Mouse (Mus musculus): ENCODE data around the gene Mrto4. TPM values are rescaled to one million over a fixed set of nuclear protein-coding genes. Genes with fewer than 3 reads are reported as not detected.

The Mrto4 gene
- polyA plus RNA-seq, 1 experiment from 2014 or later, result 98.2 TPM

DNA sequence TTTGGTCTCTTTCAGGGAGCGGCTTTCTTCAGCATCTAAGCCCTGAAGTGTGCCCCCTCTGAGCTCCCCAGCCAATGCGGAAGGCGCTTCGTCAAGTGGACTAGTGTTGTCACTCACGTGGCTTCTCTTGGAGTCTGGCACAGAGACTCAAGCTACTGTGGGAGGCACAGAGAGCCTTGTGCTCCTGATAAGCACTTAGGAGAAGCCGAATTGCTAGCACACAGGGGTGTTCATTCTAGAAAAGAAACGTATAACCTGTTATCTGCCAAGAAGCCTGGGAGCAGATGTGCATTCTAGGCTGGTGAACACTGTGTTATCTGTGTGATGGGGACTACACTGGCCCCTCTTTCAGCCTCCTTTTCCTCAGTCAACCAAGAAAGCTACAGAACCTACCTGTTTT is 16.9 kb downstream of the Mrto4 start:
- Histone ChIP-seq H3K36me3 (ENCODE audit: control insufficient read depth, insufficient read depth, low read length) (no peaks in the 10 kb centered on the region), H3K9me3 (replicated peaks; ENCODE audit: control insufficient read depth, low read length) (no peaks in the 10 kb centered on the region), H3K4me2 (peak overlapping the region; percentile 34), H3K27ac (ENCODE audit: low read depth, low read length) (peak overlapping the region; percentile 70), H3K27me3 (ENCODE audit: control insufficient read depth, insufficient read depth, low read length) (peaks cover 15% of the 10 kb centered on the region), H3K4me1 (ENCODE audit: control insufficient read depth, insufficient read depth, low read length) (no peaks in the 10 kb centered on the region), H3K9ac (ENCODE audit: low read depth, low read length) (no peak overlapping the region), H3K4me3 (ENCODE audit: low read depth, low read length) (no peak overlapping the region)
- 34% methylated on average over 7 of the region's 7 CpGs for WGBS (ENCODE audit: insufficient replicate concordance)
- ATAC-seq (replicated peaks; ENCODE audit: insufficient number of reproducible peaks, low FRiP score, low TSS enrichment), result peak; percentile 64; the same call in 1 of the 2 replicates

DNA sequence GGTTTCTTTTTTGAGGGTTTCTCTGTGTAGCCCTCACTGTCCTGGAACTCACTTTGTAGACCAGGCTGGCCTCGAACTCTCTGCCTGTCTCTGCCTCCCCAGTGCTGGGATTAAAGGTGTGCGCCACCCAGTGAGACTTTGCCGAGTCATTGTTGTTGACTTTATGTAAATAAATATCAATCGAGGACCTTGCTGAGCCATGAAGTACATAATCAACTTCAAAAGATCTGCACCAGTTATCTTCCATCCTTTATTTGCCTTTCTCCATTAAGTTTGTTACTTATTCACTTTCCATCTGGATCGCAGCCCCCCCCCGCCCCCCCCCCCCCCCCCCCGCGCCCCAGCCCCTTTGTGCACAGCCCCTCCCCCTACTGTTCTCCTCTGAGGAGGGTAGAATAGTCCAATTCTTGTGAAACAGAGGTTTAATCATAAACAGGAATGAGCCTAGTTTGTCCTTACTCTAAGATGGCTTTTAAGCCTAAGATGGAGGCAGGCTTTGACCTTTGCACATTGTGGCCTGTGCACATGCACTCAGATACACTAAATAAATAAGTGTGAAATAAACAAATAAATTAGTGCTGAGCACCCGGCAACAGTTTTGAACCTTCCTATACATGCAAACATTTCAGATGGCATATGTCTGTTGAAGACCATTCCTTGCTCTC is 17.6 kb downstream of the Mrto4 start:
- Histone ChIP-seq H3K4me3 (ENCODE audit: low read depth, low read length) (no peak overlapping the region), H3K4me2 (peak overlapping the region; percentile 34; the same call in 1 of the 2 replicates), H3K36me3 (ENCODE audit: control insufficient read depth, insufficient read depth, low read length) (no peaks in the 10 kb centered on the region), H3K27ac (ENCODE audit: low read depth, low read length) (peak overlapping the region; percentile 70), H3K27me3 (ENCODE audit: control insufficient read depth, insufficient read depth, low read length) (peaks cover 15% of the 10 kb centered on the region), H3K4me1 (ENCODE audit: control insufficient read depth, insufficient read depth, low read length) (no peaks in the 10 kb centered on the region), H3K9ac (ENCODE audit: low read depth, low read length) (no peak overlapping the region), H3K9me3 (replicated peaks; ENCODE audit: control insufficient read depth, low read length) (no peaks in the 10 kb centered on the region)
- 56% methylated on average over 8 of the region's 9 CpGs for WGBS (ENCODE audit: insufficient replicate concordance)
- ATAC-seq (replicated peaks; ENCODE audit: insufficient number of reproducible peaks, low FRiP score, low TSS enrichment), result no peak

DNA sequence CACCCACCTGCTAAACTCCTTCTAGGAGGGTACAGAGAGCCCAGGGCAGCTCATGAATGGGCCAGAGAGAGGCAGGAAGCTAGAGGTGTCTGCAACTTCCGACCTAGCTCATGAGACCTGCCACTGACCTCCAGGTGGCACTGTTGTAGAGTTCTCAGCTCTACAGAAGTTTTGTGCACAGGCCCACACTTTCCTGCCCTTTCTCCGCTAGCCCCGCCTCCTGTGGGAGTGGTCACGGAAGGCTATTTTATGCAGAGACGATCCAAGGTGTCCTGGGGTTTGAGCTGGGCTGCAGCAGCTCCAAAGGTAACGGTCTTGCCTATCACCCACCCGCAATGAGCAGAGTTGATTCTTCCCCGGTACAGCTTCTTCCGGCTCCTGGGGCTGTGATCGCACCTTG is 21.8 kb downstream of the Mrto4 start:
- Histone ChIP-seq H3K4me1 (ENCODE audit: control insufficient read depth, insufficient read depth, low read length) (no peaks in the 10 kb centered on the region), H3K4me3 (ENCODE audit: low read depth, low read length) (peak overlapping the region; percentile 35), H3K9ac (ENCODE audit: low read depth, low read length) (0 out of 2 replicates have a peak overlapping the region, but pooled peaks have one; percentile 39), H3K9me3 (replicated peaks; ENCODE audit: control insufficient read depth, low read length) (no peaks in the 10 kb centered on the region), H3K27ac (ENCODE audit: low read depth, low read length) (no peak overlapping the region), H3K36me3 (ENCODE audit: control insufficient read depth, insufficient read depth, low read length) (no peaks in the 10 kb centered on the region), H3K4me2 (peak overlapping the region; percentile 65), H3K27me3 (ENCODE audit: control insufficient read depth, insufficient read depth, low read length) (peaks cover 9% of the 10 kb centered on the region)
- WGBS (ENCODE audit: insufficient replicate concordance), result 4% methylated on average over 10 of the region's 10 CpGs
- peak; percentile 83 for ATAC-seq (replicated peaks; ENCODE audit: insufficient number of reproducible peaks, low FRiP score, low TSS enrichment)

GRCm38 (mm10) chr4:139319740-139320139 is 32.6 kb downstream of the Mrto4 start:
- ATAC-seq (replicated peaks; ENCODE audit: insufficient number of reproducible peaks, low FRiP score, low TSS enrichment), result no peak
- Histone ChIP-seq H3K4me3 (ENCODE audit: low read depth, low read length) (no peak overlapping the region), H3K27ac (ENCODE audit: low read depth, low read length) (no peak overlapping the region), H3K4me2 (no peak overlapping the region), H3K4me1 (ENCODE audit: control insufficient read depth, insufficient read depth, low read length) (no peaks in the 10 kb centered on the region), H3K27me3 (ENCODE audit: control insufficient read depth, insufficient read depth, low read length) (no peaks in the 10 kb centered on the region), H3K36me3 (ENCODE audit: control insufficient read depth, insufficient read depth, low read length) (peaks cover 6% of the 10 kb centered on the region), H3K9ac (ENCODE audit: low read depth, low read length) (no peak overlapping the region), H3K9me3 (replicated peaks; ENCODE audit: control insufficient read depth, low read length) (no peaks in the 10 kb centered on the region)
- 90% methylated on average over 4 of the region's 4 CpGs for WGBS (ENCODE audit: insufficient replicate concordance)

DNA sequence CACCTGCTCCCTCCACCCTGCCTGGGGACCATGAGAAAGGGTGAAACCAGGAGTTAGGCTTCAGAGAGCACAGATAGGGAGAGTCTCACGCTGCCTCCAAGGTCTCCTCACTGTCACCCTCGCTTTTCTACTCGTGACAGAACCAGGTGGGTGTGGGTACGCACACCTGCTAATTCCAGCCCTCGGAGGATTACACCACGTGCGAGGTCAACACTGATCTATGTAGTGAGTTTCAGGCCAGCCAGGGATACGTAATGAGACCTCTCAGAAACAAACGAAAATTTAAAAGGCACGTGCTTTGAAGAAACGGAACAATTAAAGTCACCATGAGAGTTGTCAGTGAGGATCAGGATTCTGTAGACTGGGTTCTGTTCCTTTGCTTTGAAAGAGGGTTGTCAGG is 33.9 kb downstream of the Mrto4 start:
- Histone ChIP-seq H3K9me3 (replicated peaks; ENCODE audit: control insufficient read depth, low read length) (no peaks in the 10 kb centered on the region), H3K4me2 (no peak overlapping the region), H3K36me3 (ENCODE audit: control insufficient read depth, insufficient read depth, low read length) (peaks cover 10% of the 10 kb centered on the region), H3K4me3 (ENCODE audit: low read depth, low read length) (no peak overlapping the region), H3K9ac (ENCODE audit: low read depth, low read length) (no peak overlapping the region), H3K4me1 (ENCODE audit: control insufficient read depth, insufficient read depth, low read length) (no peaks in the 10 kb centered on the region), H3K27me3 (ENCODE audit: control insufficient read depth, insufficient read depth, low read length) (no peaks in the 10 kb centered on the region), H3K27ac (ENCODE audit: low read depth, low read length) (no peak overlapping the region)
- WGBS (ENCODE audit: insufficient replicate concordance), result 91% methylated on average over 11 of the region's 11 CpGs
- ATAC-seq (replicated peaks; ENCODE audit: insufficient number of reproducible peaks, low FRiP score, low TSS enrichment), result no peak

- H3K27me3 ChIP-seq (ENCODE audit: control insufficient read depth, insufficient read depth, low read length), result no peaks in the 10 kb centered on the region
- H3K27ac ChIP-seq (ENCODE audit: low read depth, low read length), result no peak overlapping the region
- no peak for ATAC-seq (replicated peaks; ENCODE audit: insufficient number of reproducible peaks, low FRiP score, low TSS enrichment)
- H3K36me3 ChIP-seq (ENCODE audit: control insufficient read depth, insufficient read depth, low read length), result peaks cover 10% of the 10 kb centered on the region
- H3K9ac ChIP-seq (ENCODE audit: low read depth, low read length), result no peak overlapping the region
- H3K4me3 ChIP-seq (ENCODE audit: low read depth, low read length), result no peak overlapping the region
- WGBS (ENCODE audit: insufficient replicate concordance), result 59% methylated on average over 4 of the region's 4 CpGs
- no peak overlapping the region for H3K4me2 ChIP-seq
- H3K9me3 ChIP-seq (replicated peaks; ENCODE audit: control insufficient read depth, low read length), result no peaks in the 10 kb centered on the region
- peaks cover 11% of the 10 kb centered on the region for H3K4me1 ChIP-seq (ENCODE audit: control insufficient read depth, insufficient read depth, low read length)
Observed at GRCm38 (mm10) chr4:139312632-139313031, 39.7 kb downstream of the Mrto4 start.

GRCm38 (mm10) chr4:139311707-139312106 is 40.7 kb downstream of the Mrto4 start:
- H3K27ac ChIP-seq (ENCODE audit: low read depth, low read length), result no peak overlapping the region
- WGBS (ENCODE audit: insufficient replicate concordance), result 36% methylated on average over 14 of the region's 14 CpGs
- H3K4me3 ChIP-seq (ENCODE audit: low read depth, low read length), result peak overlapping the region; percentile 76
- H3K4me2 ChIP-seq, result peak overlapping the region; percentile 87
- ATAC-seq (replicated peaks; ENCODE audit: insufficient number of reproducible peaks, low FRiP score, low TSS enrichment), result no peak
- H3K36me3 ChIP-seq (ENCODE audit: control insufficient read depth, insufficient read depth, low read length), result peaks cover 9% of the 10 kb centered on the region
- no peaks in the 10 kb centered on the region for H3K27me3 ChIP-seq (ENCODE audit: control insufficient read depth, insufficient read depth, low read length)
- H3K9ac ChIP-seq (ENCODE audit: low read depth, low read length), result peak overlapping the region; percentile 88; the same call in 1 of the 2 replicates
- peaks cover 11% of the 10 kb centered on the region for H3K4me1 ChIP-seq (ENCODE audit: control insufficient read depth, insufficient read depth, low read length)
- no peaks in the 10 kb centered on the region for H3K9me3 ChIP-seq (replicated peaks; ENCODE audit: control insufficient read depth, low read length)

GRCm38 (mm10) chr4:139310899-139311701 is 41.3 kb downstream of the Mrto4 start:
- peak overlapping the region; percentile 76 for H3K4me3 ChIP-seq (ENCODE audit: low read depth, low read length)
- H3K27ac ChIP-seq (ENCODE audit: low read depth, low read length), result peak overlapping the region; percentile 31; the same call in 1 of the 2 replicates
- peak overlapping the region; percentile 88 for H3K9ac ChIP-seq (ENCODE audit: low read depth, low read length)
- no peaks in the 10 kb centered on the region for H3K9me3 ChIP-seq (replicated peaks; ENCODE audit: control insufficient read depth, low read length)
- under 1% methylated on average over 53 of the region's 53 CpGs for WGBS (ENCODE audit: insufficient replicate concordance)
- ATAC-seq (replicated peaks; ENCODE audit: insufficient number of reproducible peaks, low FRiP score, low TSS enrichment), result peak; percentile 60
- peak overlapping the region; percentile 87 for H3K4me2 ChIP-seq
- peaks cover 7% of the 10 kb centered on the region for H3K36me3 ChIP-seq (ENCODE audit: control insufficient read depth, insufficient read depth, low read length)
- no peaks in the 10 kb centered on the region for H3K27me3 ChIP-seq (ENCODE audit: control insufficient read depth, insufficient read depth, low read length)
- peaks cover 11% of the 10 kb centered on the region for H3K4me1 ChIP-seq (ENCODE audit: control insufficient read depth, insufficient read depth, low read length)
